Mouse (Mus musculus): ENCODE measurements at regions not wholly inside any gene's neighbourhood (a gene's known extent, or its start where the extent isn't known, plus 50 kb on each side); places are given as distances from the start of the nearest gene placed in this dataset.

GRCm38 (mm10) chr10:11841494-11841893 is 498.3 kb downstream of the Epm2a start:
- H3K9me3 ChIP-seq (ENCODE audit: low read length) = no peaks in the 10 kb centered on the region
- no peak overlapping the region for H3K4me3 ChIP-seq (ENCODE audit: low read depth, low read length)
- no peaks in the 10 kb centered on the region for H3K36me3 ChIP-seq (replicated peaks; ENCODE audit: insufficient read depth, low read length)
- TF ChIP-seq EP300 (IDR thresholded peaks at IDR 0.05; ENCODE audit: low read depth) (no peak), CTCF (IDR thresholded peaks at IDR 0.05; ENCODE audit: low read depth) (no peak)
- no peak overlapping the region for H3K27ac ChIP-seq (ENCODE audit: low read depth)
- ATAC-seq (no peak), DNase-seq (no peak)
- no peak overlapping the region for H3K9ac ChIP-seq (replicated peaks)
- no peak overlapping the region for H3K4me2 ChIP-seq (ENCODE audit: low read depth, low read length)
- H3K4me1 ChIP-seq (ENCODE audit: insufficient read depth) = no peaks in the 10 kb centered on the region
- WGBS (ENCODE audit: insufficient replicate concordance) = 83% methylated on average over 7 of the region's 7 CpGs
- H3K27me3 ChIP-seq (ENCODE audit: insufficient read depth, low read length) = no peaks in the 10 kb centered on the region

DNA sequence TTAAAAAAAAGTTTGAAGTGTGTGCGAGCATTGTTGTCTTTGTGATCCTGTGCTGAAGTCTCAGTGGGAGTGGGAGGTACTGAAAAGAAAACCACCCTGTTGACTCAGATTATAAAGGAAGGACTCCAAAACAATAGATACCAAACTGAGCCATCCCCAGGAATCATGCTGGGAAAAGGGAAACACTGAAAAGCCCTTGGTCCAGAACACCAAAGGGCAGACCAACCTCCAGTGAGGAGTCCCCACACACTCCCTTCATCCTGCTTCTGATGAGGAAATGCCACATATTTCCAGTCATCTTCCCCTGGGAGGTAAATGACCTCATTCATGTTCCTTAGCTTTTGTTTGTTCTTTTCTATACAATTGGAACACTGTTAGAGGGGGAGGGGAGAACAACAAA is 502.9 kb downstream of the Epm2a start:
- Histone ChIP-seq H3K9ac (replicated peaks) (no peak overlapping the region), H3K4me1 (ENCODE audit: insufficient read depth) (no peaks in the 10 kb centered on the region), H3K27ac (ENCODE audit: low read depth) (no peak overlapping the region), H3K4me3 (ENCODE audit: low read depth, low read length) (no peak overlapping the region), H3K36me3 (replicated peaks; ENCODE audit: insufficient read depth, low read length) (no peaks in the 10 kb centered on the region), H3K27me3 (ENCODE audit: insufficient read depth, low read length) (no peaks in the 10 kb centered on the region), H3K4me2 (ENCODE audit: low read depth, low read length) (no peak overlapping the region), H3K9me3 (ENCODE audit: low read length) (no peaks in the 10 kb centered on the region)
- DNase-seq (no peak), ATAC-seq (no peak)
- TF ChIP-seq EP300 (IDR thresholded peaks at IDR 0.05; ENCODE audit: low read depth) (no peak), CTCF (IDR thresholded peaks at IDR 0.05; ENCODE audit: low read depth) (no peak)
- WGBS (ENCODE audit: insufficient replicate concordance) = 59% methylated on average over 1 of the region's 1 CpGs

DNA sequence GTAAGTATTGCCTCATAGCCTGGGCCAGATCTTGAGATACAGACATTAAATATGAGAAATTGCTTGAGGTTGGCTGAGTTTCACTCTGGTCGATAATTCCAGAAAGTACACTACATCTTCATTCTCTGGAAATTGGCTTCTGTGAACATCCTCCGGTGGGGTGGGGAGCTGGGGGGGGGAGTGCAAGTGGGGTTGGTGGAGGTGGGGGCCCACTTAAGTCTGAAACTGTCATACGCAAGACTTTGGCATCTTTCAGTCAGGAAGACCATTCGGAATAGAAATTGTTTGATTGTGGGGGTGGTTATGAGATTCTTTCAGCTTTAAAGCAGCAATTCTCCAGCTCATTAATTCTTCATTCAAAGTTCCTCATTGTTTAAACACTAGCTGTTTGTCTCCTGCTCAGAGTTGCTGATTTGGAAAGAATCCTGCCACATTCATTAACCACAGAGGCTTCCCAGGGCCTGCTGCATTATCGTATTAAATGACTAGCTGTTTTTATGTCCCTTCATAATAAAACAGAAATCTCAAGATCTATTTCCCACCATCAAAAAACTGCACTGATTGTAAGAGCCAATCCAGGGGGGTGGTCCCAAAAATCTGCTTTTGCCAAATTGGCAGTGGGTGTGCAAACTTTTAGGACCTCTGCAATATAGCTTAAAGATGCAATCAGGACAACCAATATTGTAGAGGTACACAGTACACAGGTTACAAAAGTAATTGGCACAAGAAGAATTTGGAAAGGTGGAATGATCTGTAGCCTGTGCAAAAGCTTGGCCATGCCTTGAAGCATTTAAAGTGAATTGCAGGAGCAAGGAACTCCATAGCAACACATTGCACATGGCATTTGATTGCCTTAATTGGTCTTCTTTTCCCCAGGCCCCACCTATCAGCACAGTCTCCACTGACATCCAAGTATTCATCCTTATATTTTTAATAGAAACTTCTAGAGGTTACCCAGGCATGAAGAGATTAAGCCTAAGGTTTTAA is 532.2 kb downstream of the Epm2a start:
- Histone ChIP-seq H3K36me3 (replicated peaks; ENCODE audit: insufficient read depth, low read length) (no peaks in the 10 kb centered on the region), H3K9ac (replicated peaks) (no peak overlapping the region), H3K4me3 (ENCODE audit: low read depth, low read length) (no peak overlapping the region), H3K27me3 (ENCODE audit: insufficient read depth, low read length) (no peaks in the 10 kb centered on the region), H3K4me2 (ENCODE audit: low read depth, low read length) (no peak overlapping the region), H3K4me1 (ENCODE audit: insufficient read depth) (no peaks in the 10 kb centered on the region), H3K27ac (ENCODE audit: low read depth) (no peak overlapping the region), H3K9me3 (ENCODE audit: low read length) (no peaks in the 10 kb centered on the region)
- ATAC-seq (no peak), DNase-seq (no peak)
- TF ChIP-seq EP300 (IDR thresholded peaks at IDR 0.05; ENCODE audit: low read depth) (no peak), CTCF (IDR thresholded peaks at IDR 0.05; ENCODE audit: low read depth) (no peak)
- 62% methylated on average over 5 of the region's 5 CpGs for WGBS (ENCODE audit: insufficient replicate concordance)

DNA sequence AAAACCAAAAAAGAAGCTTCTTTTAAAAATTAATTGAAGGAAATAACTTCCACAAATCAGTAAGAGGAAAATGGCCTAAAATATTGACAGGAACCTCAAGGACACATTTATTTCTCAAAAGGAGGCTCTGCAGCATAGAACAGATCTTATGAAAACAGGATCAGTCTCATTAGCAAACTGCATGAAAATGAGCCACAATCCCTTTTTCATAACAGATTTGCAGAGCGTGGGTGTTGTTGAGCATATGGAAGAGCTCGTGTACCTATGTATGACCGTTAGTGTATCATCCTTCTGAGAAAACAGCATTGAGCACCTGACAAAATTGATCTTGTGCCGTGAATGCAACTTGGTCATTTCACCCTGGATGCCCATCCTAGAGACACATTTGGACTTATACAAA is 543.0 kb downstream of the Epm2a start:
- TF ChIP-seq CTCF (IDR thresholded peaks at IDR 0.05; ENCODE audit: low read depth) (no peak), EP300 (IDR thresholded peaks at IDR 0.05; ENCODE audit: low read depth) (no peak)

GRCm38 (mm10) chr10:11888953-11889352 is 545.7 kb downstream of the Epm2a start:
- Histone ChIP-seq H3K27me3 (ENCODE audit: insufficient read depth, low read length) (no peaks in the 10 kb centered on the region), H3K27ac (ENCODE audit: low read depth) (no peak overlapping the region), H3K9me3 (ENCODE audit: low read length) (no peaks in the 10 kb centered on the region), H3K4me3 (ENCODE audit: low read depth, low read length) (no peak overlapping the region), H3K4me2 (ENCODE audit: low read depth, low read length) (no peak overlapping the region), H3K36me3 (replicated peaks; ENCODE audit: insufficient read depth, low read length) (no peaks in the 10 kb centered on the region), H3K9ac (replicated peaks) (no peak overlapping the region), H3K4me1 (ENCODE audit: insufficient read depth) (no peaks in the 10 kb centered on the region)
- ATAC-seq (no peak), DNase-seq (no peak)
- TF ChIP-seq CTCF (IDR thresholded peaks at IDR 0.05; ENCODE audit: low read depth) (no peak), EP300 (IDR thresholded peaks at IDR 0.05; ENCODE audit: low read depth) (no peak)
- WGBS (ENCODE audit: insufficient replicate concordance) = 71% methylated on average over 2 of the region's 2 CpGs

More for the DNA sequence above, 543.0 kb downstream of the Epm2a start:
- no peak overlapping the region for H3K27ac ChIP-seq (ENCODE audit: low read depth)
- H3K4me3 ChIP-seq (ENCODE audit: low read depth, low read length) = no peak overlapping the region
- H3K9ac ChIP-seq (replicated peaks) = no peak overlapping the region
- ATAC-seq (no peak), DNase-seq (no peak)
- no peaks in the 10 kb centered on the region for H3K9me3 ChIP-seq (ENCODE audit: low read length)
- no peaks in the 10 kb centered on the region for H3K36me3 ChIP-seq (replicated peaks; ENCODE audit: insufficient read depth, low read length)
- no peaks in the 10 kb centered on the region for H3K27me3 ChIP-seq (ENCODE audit: insufficient read depth, low read length)
- no peaks in the 10 kb centered on the region for H3K4me1 ChIP-seq (ENCODE audit: insufficient read depth)
- WGBS (ENCODE audit: insufficient replicate concordance) = 75% methylated on average over 4 of the region's 4 CpGs
- no peak overlapping the region for H3K4me2 ChIP-seq (ENCODE audit: low read depth, low read length)

DNA sequence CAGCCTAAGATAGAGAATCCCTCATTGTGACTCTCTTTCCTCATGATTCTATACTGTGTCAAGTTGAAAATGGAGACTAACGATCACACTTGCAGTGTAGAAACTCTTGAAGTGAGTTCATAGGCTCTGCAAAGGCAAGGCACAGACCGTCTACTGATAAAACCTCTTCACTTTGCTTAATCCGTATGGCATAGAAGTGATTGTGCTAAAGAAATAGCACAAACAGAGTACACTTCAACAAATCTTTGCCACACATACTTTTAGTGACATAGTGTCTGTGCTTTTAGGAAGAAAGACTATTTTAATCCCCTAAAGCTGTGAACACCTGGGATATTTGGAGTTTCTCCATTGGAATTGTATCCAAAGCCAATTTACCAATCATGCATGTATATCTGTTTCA is 578.9 kb downstream of the Epm2a start:
- Histone ChIP-seq H3K9ac (replicated peaks) (no peak overlapping the region), H3K9me3 (ENCODE audit: low read length) (no peaks in the 10 kb centered on the region), H3K36me3 (replicated peaks; ENCODE audit: insufficient read depth, low read length) (no peaks in the 10 kb centered on the region), H3K27me3 (ENCODE audit: insufficient read depth, low read length) (no peaks in the 10 kb centered on the region), H3K4me1 (ENCODE audit: insufficient read depth) (no peaks in the 10 kb centered on the region), H3K4me3 (ENCODE audit: low read depth, low read length) (no peak overlapping the region), H3K4me2 (ENCODE audit: low read depth, low read length) (no peak overlapping the region), H3K27ac (ENCODE audit: low read depth) (no peak overlapping the region)
- DNase-seq (no peak), ATAC-seq (no peak)
- no peak for TF ChIP-seq CTCF (IDR thresholded peaks at IDR 0.05; ENCODE audit: low read depth)
- no peak for TF ChIP-seq EP300 (IDR thresholded peaks at IDR 0.05; ENCODE audit: low read depth)
- WGBS (ENCODE audit: insufficient replicate concordance) = 82% methylated on average over 3 of the region's 3 CpGs
